Mouse (Mus musculus) megakaryocyte, embryonic 14.5 days (primary cell): ENCODE data around the gene Sh3rf1.

Source experiments
- FLI1 ChIP-seq: IDR thresholded peaks from 2 replicates; pipeline ENCODE4 v1.6.1; 2012; ENCODE audit warnings: low read length, inconsistent platforms, mixed read lengths
- GATA1 ChIP-seq: IDR thresholded peaks from 3 replicates; pipeline ENCODE4 v1.6.1; 2012; ENCODE audit warnings: mixed read lengths, low read length, inconsistent platforms, borderline replicate concordance

- TF ChIP-seq GATA1, result no peak
- no peak for TF ChIP-seq FLI1
Measured at GRCm38 (mm10) chr8:61288676-61289075, 65.0 kb downstream of the Sh3rf1 start.
